Mouse (Mus musculus): ENCODE data around the gene Sbno1. TPM values are rescaled to one million over a fixed set of nuclear protein-coding genes. Genes with fewer than 3 reads are reported as not detected.

The Sbno1 gene
- polyA plus RNA-seq (2015; fragmentation: Nextera tagmentation; extraction: Ambion mirVana) = 30.0 and 30.6 TPM in 2 replicates

DNA sequence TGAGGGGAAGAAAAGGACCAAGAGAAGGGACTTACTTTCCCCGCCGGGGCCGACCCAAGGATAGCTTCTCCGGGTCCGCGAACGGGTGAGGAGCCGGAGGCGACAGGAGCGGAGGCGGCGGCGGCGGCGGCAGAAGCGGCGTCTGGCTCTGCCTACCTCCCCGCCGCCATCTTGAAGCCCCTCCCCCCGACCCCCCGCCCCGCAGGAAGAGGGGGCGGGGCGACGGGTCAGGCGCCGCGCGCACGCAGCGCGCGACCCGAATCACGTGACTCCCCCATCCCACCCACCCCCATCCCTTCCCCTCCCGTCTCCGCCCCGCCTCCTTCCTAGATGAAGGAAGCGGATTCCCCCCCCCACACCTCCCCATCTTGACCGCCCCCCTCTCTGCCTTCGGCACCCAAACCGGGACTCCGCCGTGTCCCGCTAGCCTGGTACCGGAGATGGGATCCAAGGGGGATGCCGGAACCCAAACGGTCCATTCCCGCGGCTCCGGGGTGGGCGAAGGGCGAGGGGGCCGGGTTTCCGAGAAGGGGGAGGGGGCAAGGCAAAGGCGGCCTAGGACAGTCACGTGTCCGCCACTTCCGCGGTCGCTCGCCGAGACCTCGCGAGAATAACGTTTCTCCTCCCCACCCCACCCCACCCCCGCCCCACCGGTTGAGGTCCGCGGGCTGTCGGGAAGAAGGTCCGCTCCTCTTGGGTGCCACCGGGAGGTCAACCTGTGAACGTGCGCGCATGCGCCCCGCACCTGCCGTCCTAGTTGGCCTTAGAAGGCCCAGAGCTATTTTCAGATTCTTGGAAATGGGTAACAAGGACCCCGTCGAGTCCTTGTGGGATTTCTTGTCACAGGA is at the start of gene Sbno1:
TSS of gene Sbno1 (minus strand) at position 590 of the 848 bp plus-strand sequence.
- TF ChIP-seq EP300 (IDR thresholded peaks at IDR 0.05; ENCODE audit: low read depth) (0 out of 2 replicates have a peak, but pooled peaks have one; percentile 42), CTCF (IDR thresholded peaks at IDR 0.05; ENCODE audit: low read depth) (peak; percentile 40)
- peak within 1 kb of the TSS; percentile 76 for H3K4me2 ChIP-seq (ENCODE audit: low read depth, low read length)
- H3K9me3 ChIP-seq (ENCODE audit: low read length) = no peaks in the 10 kb centered on the region
- H3K9ac ChIP-seq (replicated peaks) = peak within 1 kb of the TSS; percentile 95
- H3K4me3 ChIP-seq (ENCODE audit: low read depth, low read length) = peak within 1 kb of the TSS; percentile 94
- DNase-seq = peak; percentile 96
- no peaks in the 10 kb centered on the region for H3K36me3 ChIP-seq (replicated peaks; ENCODE audit: insufficient read depth, low read length)
- peak; percentile 94 for ATAC-seq
- peak within 1 kb of the TSS; percentile 93 for H3K27ac ChIP-seq (ENCODE audit: low read depth)
- peaks cover 12% of the 10 kb centered on the region for H3K4me1 ChIP-seq (ENCODE audit: insufficient read depth)
- H3K27me3 ChIP-seq (ENCODE audit: insufficient read depth, low read length) = no peaks in the 10 kb centered on the region
- under 1% methylated on average over 26 of the region's 81 CpGs for WGBS (ENCODE audit: insufficient replicate concordance)

DNA sequence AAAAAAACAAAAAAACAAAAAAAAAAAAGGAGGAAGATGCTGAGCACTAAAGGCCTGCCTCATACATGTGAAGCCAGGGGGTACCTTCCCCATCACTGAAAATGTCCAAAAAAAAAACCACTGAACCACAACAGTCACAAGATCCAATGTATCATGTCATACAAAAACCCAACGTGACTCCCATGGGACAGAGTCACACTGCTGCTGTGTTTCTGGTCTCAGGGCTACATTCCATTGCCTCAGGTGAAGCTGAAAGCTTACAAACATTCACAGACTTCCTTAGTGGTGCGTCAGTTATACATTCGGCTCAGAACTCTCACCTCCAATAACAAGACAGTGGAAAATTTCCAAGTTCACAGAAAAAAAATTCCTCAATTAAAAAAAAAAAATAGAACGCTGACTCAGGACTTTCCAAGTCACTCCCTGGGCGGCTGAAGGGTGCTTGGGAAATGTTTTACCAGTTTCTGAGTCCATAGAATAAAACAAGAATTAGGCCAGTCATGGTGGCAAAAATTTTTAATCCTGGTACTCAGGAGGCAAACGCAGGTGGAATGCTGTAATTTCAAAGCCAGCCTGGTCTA is 44.9 kb upstream of the Sbno1 start:
- H3K4me3 ChIP-seq (ENCODE audit: low read depth, low read length) = no peak overlapping the region
- 75% methylated on average over 6 of the region's 6 CpGs for WGBS (ENCODE audit: insufficient replicate concordance)
- TF ChIP-seq EP300 (IDR thresholded peaks at IDR 0.05; ENCODE audit: low read depth) (no peak), CTCF (IDR thresholded peaks at IDR 0.05; ENCODE audit: low read depth) (no peak)
- no peak overlapping the region for H3K4me2 ChIP-seq (ENCODE audit: low read depth, low read length)
- DNase-seq (no peak), ATAC-seq (no peak)
- no peaks in the 10 kb centered on the region for H3K27me3 ChIP-seq (ENCODE audit: insufficient read depth, low read length)
- H3K9ac ChIP-seq (replicated peaks) = no peak overlapping the region
- no peaks in the 10 kb centered on the region for H3K9me3 ChIP-seq (ENCODE audit: low read length)
- peaks cover 17% of the 10 kb centered on the region; the same call in 1 of the 2 replicates for H3K36me3 ChIP-seq (replicated peaks; ENCODE audit: insufficient read depth, low read length)
- no peak overlapping the region for H3K27ac ChIP-seq (ENCODE audit: low read depth)
- no peaks in the 10 kb centered on the region; the same call in 1 of the 2 replicates for H3K4me1 ChIP-seq (ENCODE audit: insufficient read depth)

DNA sequence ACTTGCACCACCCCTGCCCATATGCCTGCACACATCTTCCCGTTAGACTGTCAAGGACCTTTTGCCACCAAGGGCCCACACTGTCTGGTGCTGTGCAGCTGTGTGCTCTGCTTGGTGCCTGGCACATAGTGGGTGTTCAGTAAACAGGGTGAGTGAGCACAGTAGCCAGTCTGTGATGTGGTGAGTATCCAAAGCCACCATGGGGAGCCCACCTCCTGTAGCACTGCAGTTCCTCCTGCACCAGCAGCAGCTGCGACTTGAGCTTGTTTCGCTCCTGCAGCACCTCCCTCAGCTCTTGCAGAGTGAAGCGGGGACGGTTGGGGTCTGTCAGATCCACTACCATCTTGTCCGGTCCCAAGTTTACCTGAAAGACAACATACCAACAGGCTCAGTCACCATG is 43.7 kb upstream of the Sbno1 start:
- Histone ChIP-seq H3K4me3 (ENCODE audit: low read depth, low read length) (no peak overlapping the region), H3K4me1 (ENCODE audit: insufficient read depth) (no peaks in the 10 kb centered on the region), H3K27me3 (ENCODE audit: insufficient read depth, low read length) (no peaks in the 10 kb centered on the region), H3K9me3 (ENCODE audit: low read length) (no peaks in the 10 kb centered on the region), H3K4me2 (ENCODE audit: low read depth, low read length) (no peak overlapping the region), H3K9ac (replicated peaks) (no peak overlapping the region), H3K27ac (ENCODE audit: low read depth) (no peak overlapping the region), H3K36me3 (replicated peaks; ENCODE audit: insufficient read depth, low read length) (peaks cover 21% of the 10 kb centered on the region)
- TF ChIP-seq EP300 (IDR thresholded peaks at IDR 0.05; ENCODE audit: low read depth) (no peak), CTCF (IDR thresholded peaks at IDR 0.05; ENCODE audit: low read depth) (no peak)
- DNase-seq = no peak
- ATAC-seq = no peak
- 95% methylated on average over 6 of the region's 6 CpGs for WGBS (ENCODE audit: insufficient replicate concordance)

DNA sequence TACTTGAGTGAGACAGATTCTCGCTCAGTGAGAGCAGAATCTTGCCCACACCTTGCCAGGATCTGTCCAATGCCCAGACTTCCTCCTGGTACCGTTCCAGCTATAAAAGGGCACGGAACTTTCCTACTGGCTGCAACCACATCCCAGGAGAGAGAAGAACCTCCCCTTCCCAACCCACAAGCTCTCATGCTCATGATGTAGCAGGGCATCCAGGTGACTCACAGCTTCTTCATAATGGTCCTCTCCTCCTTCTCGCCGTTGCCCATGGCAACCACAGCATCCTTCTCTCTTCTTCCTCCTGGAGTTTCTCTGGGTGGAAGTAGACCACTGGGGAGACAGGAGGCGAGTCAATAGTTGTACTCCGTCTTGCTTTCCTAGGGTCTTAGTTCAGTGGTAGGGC is 42.6 kb upstream of the Sbno1 start:
- Histone ChIP-seq H3K27me3 (ENCODE audit: insufficient read depth, low read length) (no peaks in the 10 kb centered on the region), H3K9me3 (ENCODE audit: low read length) (no peaks in the 10 kb centered on the region), H3K4me2 (ENCODE audit: low read depth, low read length) (no peak overlapping the region), H3K27ac (ENCODE audit: low read depth) (no peak overlapping the region), H3K4me1 (ENCODE audit: insufficient read depth) (no peaks in the 10 kb centered on the region), H3K36me3 (replicated peaks; ENCODE audit: insufficient read depth, low read length) (peaks cover 23% of the 10 kb centered on the region), H3K4me3 (ENCODE audit: low read depth, low read length) (no peak overlapping the region), H3K9ac (replicated peaks) (no peak overlapping the region)
- 81% methylated on average over 7 of the region's 7 CpGs for WGBS (ENCODE audit: insufficient replicate concordance)
- TF ChIP-seq EP300 (IDR thresholded peaks at IDR 0.05; ENCODE audit: low read depth) (no peak), CTCF (IDR thresholded peaks at IDR 0.05; ENCODE audit: low read depth) (no peak)
- DNase-seq (no peak), ATAC-seq (no peak)

DNA sequence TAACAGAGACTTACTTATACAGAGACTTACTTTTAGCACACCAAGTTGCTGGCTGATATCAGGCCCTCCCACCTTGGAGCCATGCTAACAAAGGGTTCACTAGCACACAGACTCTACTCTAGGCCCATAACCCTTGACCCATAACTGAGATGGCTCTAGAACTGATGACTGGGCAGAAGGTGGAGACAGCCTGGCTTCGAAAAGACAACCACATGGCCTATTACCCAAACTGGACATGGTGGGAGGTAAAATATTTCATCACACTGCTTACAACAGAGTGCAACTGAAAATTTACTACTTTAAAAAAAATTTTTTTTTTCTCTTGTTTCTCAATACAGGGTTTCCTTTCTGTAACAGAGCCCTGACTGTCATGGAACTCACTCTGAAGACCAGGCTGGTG is 42.0 kb upstream of the Sbno1 start:
- no peaks in the 10 kb centered on the region for H3K9me3 ChIP-seq (ENCODE audit: low read length)
- H3K4me1 ChIP-seq (ENCODE audit: insufficient read depth) = no peaks in the 10 kb centered on the region
- ATAC-seq (no peak), DNase-seq (no peak)
- whole genome bisulfite sequencing (ENCODE audit: insufficient replicate concordance) = 54% methylated on average over 1 of the region's 1 CpGs
- no peaks in the 10 kb centered on the region for H3K27me3 ChIP-seq (ENCODE audit: insufficient read depth, low read length)
- H3K4me2 ChIP-seq (ENCODE audit: low read depth, low read length) = no peak overlapping the region
- TF ChIP-seq CTCF (IDR thresholded peaks at IDR 0.05; ENCODE audit: low read depth) (no peak), EP300 (IDR thresholded peaks at IDR 0.05; ENCODE audit: low read depth) (no peak)
- H3K9ac ChIP-seq (replicated peaks) = no peak overlapping the region
- peaks cover 28% of the 10 kb centered on the region for H3K36me3 ChIP-seq (replicated peaks; ENCODE audit: insufficient read depth, low read length)
- no peak overlapping the region for H3K4me3 ChIP-seq (ENCODE audit: low read depth, low read length)
- no peak overlapping the region for H3K27ac ChIP-seq (ENCODE audit: low read depth)

DNA sequence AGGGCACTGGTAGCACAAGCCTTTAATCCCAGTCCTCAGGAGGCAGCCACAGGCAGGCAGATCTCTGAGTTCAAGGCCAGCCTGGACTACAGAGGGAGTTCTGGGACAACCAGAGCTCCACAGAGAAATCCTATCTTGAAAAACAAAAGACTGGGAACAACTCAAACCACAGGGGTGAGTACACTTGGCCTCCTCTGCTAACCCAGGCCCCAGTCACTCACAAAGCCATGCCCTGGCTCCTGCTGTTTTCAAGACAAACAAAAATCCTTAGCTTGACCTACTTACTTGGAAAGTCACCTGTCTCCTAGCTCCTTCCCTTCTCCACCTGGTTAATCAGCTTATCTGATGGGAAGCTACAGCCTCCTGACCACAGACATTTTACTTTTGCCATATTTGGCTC is 39.1 kb upstream of the Sbno1 start:
- H3K27ac ChIP-seq (ENCODE audit: low read depth) = no peak overlapping the region
- ATAC-seq (no peak), DNase-seq (no peak)
- no peak overlapping the region for H3K4me3 ChIP-seq (ENCODE audit: low read depth, low read length)
- H3K27me3 ChIP-seq (ENCODE audit: insufficient read depth, low read length) = no peaks in the 10 kb centered on the region
- H3K9ac ChIP-seq (replicated peaks) = no peak overlapping the region
- H3K4me2 ChIP-seq (ENCODE audit: low read depth, low read length) = no peak overlapping the region
- H3K9me3 ChIP-seq (ENCODE audit: low read length) = no peaks in the 10 kb centered on the region
- peaks cover 42% of the 10 kb centered on the region for H3K36me3 ChIP-seq (replicated peaks; ENCODE audit: insufficient read depth, low read length)
- TF ChIP-seq EP300 (IDR thresholded peaks at IDR 0.05; ENCODE audit: low read depth) = no peak
- TF ChIP-seq CTCF (IDR thresholded peaks at IDR 0.05; ENCODE audit: low read depth) = no peak
- H3K4me1 ChIP-seq (ENCODE audit: insufficient read depth) = no peaks in the 10 kb centered on the region

All from liver, postnatal 0 days (tissue).